In genomic region chr1:93206277-93206970, GRCm38 (mm10) we compare ENCODE assay signal across 15 mouse cellular contexts. TPM values are rescaled to one million over a fixed set of nuclear protein-coding genes. Genes with fewer than 3 reads are reported as not detected.
DNase-seq lines count a peak whose midpoint lies in the region; ATAC-seq and TF ChIP-seq lines count a peak whose summit lies in the region.
"Had no signal": no experiment of that assay in that cellular context is flagged by ENCODE, and none has a peak within 500 bp of the region (broad histone marks: within the 10 kb centered on the region; RNA-seq: fewer than 3 reads in every experiment).

No protein-coding gene starts in this region.

- no peaks in the 10 kb centered on the region for H3K27me3 ChIP-seq in intestine, postnatal 0 days (replicated peaks; ENCODE audit: control insufficient read depth, insufficient read depth, low read length)
- no peaks in the 10 kb centered on the region; the same call in 1 of the 2 replicates for H3K27me3 ChIP-seq in intestine, embryonic 15.5 days (replicated peaks)
- H3K27me3 ChIP-seq in midbrain, embryonic 10.5 days (ENCODE audit: low read depth, poor library complexity, severe bottlenecking) = no peaks in the 10 kb centered on the region; the same call in 1 of the 2 replicates
- no peaks in the 10 kb centered on the region for H3K27me3 ChIP-seq in midbrain, embryonic 13.5 days
- H3K27me3 ChIP-seq: embryonic facial prominence, embryonic 15.5 days had no signal

- no peak overlapping the region for H3K27ac ChIP-seq in intestine, postnatal 0 days (ENCODE audit: low read depth, low read length)
- H3K27ac ChIP-seq in intestine, embryonic 15.5 days = no peak overlapping the region
- H3K27ac ChIP-seq in midbrain, embryonic 10.5 days (replicated peaks) = peak overlapping the region; percentile 7; the same call in 1 of the 2 replicates
- H3K27ac ChIP-seq in midbrain, embryonic 13.5 days = no peak overlapping the region
- no peak overlapping the region for H3K27ac ChIP-seq in cortical plate, adult 2 months (ENCODE audit: insufficient read depth, low read length)
- H3K27ac ChIP-seq: embryonic facial prominence, embryonic 15.5 days had no signal

- no peak overlapping the region for H3K9ac ChIP-seq in intestine, postnatal 0 days (ENCODE audit: low read depth, low read length)
- no peak overlapping the region for H3K9ac ChIP-seq in intestine, embryonic 15.5 days
- H3K9ac ChIP-seq in midbrain, embryonic 13.5 days (replicated peaks) = no peak overlapping the region
- H3K9ac ChIP-seq: embryonic facial prominence, embryonic 15.5 days had no signal

- no peak for TF ChIP-seq POLR2A in cortical plate, adult 2 months (IDR thresholded peaks at IDR 0.05; ENCODE audit: extremely low read depth, insufficient read depth, low read length)

- TF ChIP-seq CTCF in intestine, postnatal 0 days (IDR thresholded peaks at IDR 0.05; ENCODE audit: low read depth) = peak; percentile 44
- TF ChIP-seq CTCF in cortical plate, adult 2 months (IDR thresholded peaks at IDR 0.05; ENCODE audit: extremely low read depth, insufficient read depth, low read length) = 0 out of 2 replicates have a peak, but pooled peaks have one; percentile 9

- 61% methylated on average over 12 of the region's 12 CpGs for WGBS in intestine, postnatal 0 days
- WGBS in intestine, embryonic 15.5 days = 57% methylated on average over 12 of the region's 12 CpGs
- WGBS in midbrain, embryonic 10.5 days = 66% methylated on average over 12 of the region's 12 CpGs
- 59% methylated on average over 12 of the region's 12 CpGs for WGBS in midbrain, embryonic 13.5 days

- no peak overlapping the region for H3K4me2 ChIP-seq in intestine, postnatal 0 days (replicated peaks; ENCODE audit: low read depth)
- no peak overlapping the region for H3K4me2 ChIP-seq in intestine, embryonic 15.5 days (replicated peaks)
- no peak overlapping the region for H3K4me2 ChIP-seq in midbrain, embryonic 13.5 days (replicated peaks)
- H3K4me2 ChIP-seq: embryonic facial prominence, embryonic 15.5 days had no signal

- no peak overlapping the region for H3K4me3 ChIP-seq in intestine, postnatal 0 days (ENCODE audit: low read depth, low read length)
- H3K4me3 ChIP-seq in intestine, embryonic 15.5 days (replicated peaks) = no peak overlapping the region
- H3K4me3 ChIP-seq in midbrain, embryonic 10.5 days = no peak overlapping the region
- H3K4me3 ChIP-seq in midbrain, embryonic 13.5 days (replicated peaks) = no peak overlapping the region
- H3K4me3 ChIP-seq in cortical plate, adult 2 months (ENCODE audit: insufficient read depth, low read length) = no peak overlapping the region
- H3K4me3 ChIP-seq: embryonic facial prominence, embryonic 15.5 days had no signal

- H3K4me1 ChIP-seq in intestine, postnatal 0 days (replicated peaks; ENCODE audit: control insufficient read depth, insufficient read depth, low read length) = peaks cover 6% of the 10 kb centered on the region; the same call in 1 of the 2 replicates
- H3K4me1 ChIP-seq in intestine, embryonic 15.5 days (replicated peaks) = peaks cover 22% of the 10 kb centered on the region
- peaks cover 19% of the 10 kb centered on the region for H3K4me1 ChIP-seq in midbrain, embryonic 10.5 days
- peaks cover 19% of the 10 kb centered on the region for H3K4me1 ChIP-seq in midbrain, embryonic 13.5 days (replicated peaks)
- H3K4me1 ChIP-seq in cortical plate, adult 2 months (ENCODE audit: control insufficient read depth, insufficient read depth, low read length) = no peaks in the 10 kb centered on the region

- no peaks in the 10 kb centered on the region for H3K36me3 ChIP-seq in intestine, postnatal 0 days (ENCODE audit: control insufficient read depth, insufficient read depth)
- no peaks in the 10 kb centered on the region for H3K36me3 ChIP-seq in intestine, embryonic 15.5 days
- H3K36me3 ChIP-seq in midbrain, embryonic 10.5 days = no peaks in the 10 kb centered on the region
- no peaks in the 10 kb centered on the region for H3K36me3 ChIP-seq in midbrain, embryonic 13.5 days
- H3K36me3 ChIP-seq: embryonic facial prominence, embryonic 15.5 days had no signal

- ATAC-seq in intestine, postnatal 0 days = no peak
- no peak for ATAC-seq in intestine, embryonic 15.5 days
- ATAC-seq in midbrain, embryonic 13.5 days = no peak

- no peak for DNase-seq in midbrain, embryonic 10.5 days (ENCODE audit: low spot score)
- no peak for DNase-seq in cerebellum, postnatal 25 days
- no peak for DNase-seq in ovary, postnatal 14 days (ENCODE audit: low spot score)
- DNase-seq: cerebellum, adult 18-20 months; heart, postnatal 10 days; kidney, postnatal 10 days; layer of hippocampus, postnatal 36 days; liver had no signal

- no peaks in the 10 kb centered on the region for H3K9me3 ChIP-seq in intestine, postnatal 0 days (ENCODE audit: control insufficient read depth)
- no peaks in the 10 kb centered on the region for H3K9me3 ChIP-seq in intestine, embryonic 15.5 days
- H3K9me3 ChIP-seq in midbrain, embryonic 10.5 days (replicated peaks) = no peaks in the 10 kb centered on the region
- H3K9me3 ChIP-seq in midbrain, embryonic 13.5 days = no peaks in the 10 kb centered on the region
- H3K9me3 ChIP-seq: embryonic facial prominence, embryonic 15.5 days had no signal

RNA-seq across cellular contexts. Expression of gene Sned1, which starts 29.2 kb away (rescaled TPM):
- polyA plus RNA-seq in intestine, postnatal 0 days (2015; fragmentation: Nextera tagmentation; extraction: Ambion mirVana) = 0.81 and 1.0 TPM in 2 replicates
- 2.8 and 4.4 TPM in 2 replicates for polyA plus RNA-seq in intestine, embryonic 15.5 days (2015; fragmentation: Nextera tagmentation; extraction: Ambion mirVana)
- polyA plus RNA-seq in midbrain, embryonic 10.5 days (2016; fragmentation: Nextera tagmentation; extraction: Ambion mirVana) = 1.2 and 3.1 TPM in 2 replicates
- 5.8 and 6.7 TPM in 2 replicates for polyA plus RNA-seq in midbrain, embryonic 13.5 days (2015; fragmentation: Nextera tagmentation; extraction: Ambion mirVana)
- polyA plus RNA-seq in cortical plate, adult 2 months (2012; rRNA removed) = 6.3 and 7.1 TPM in 2 replicates

RNA-seq across cellular contexts. Expression of gene Crocc2, which starts 37.9 kb away (rescaled TPM):
- polyA plus RNA-seq in intestine, postnatal 0 days (2015; fragmentation: Nextera tagmentation; extraction: Ambion mirVana) = 0.04 TPM in 1 of 2 replicates, not detected in the other
- 0.04 and 0.13 TPM in 2 replicates for polyA plus RNA-seq in intestine, embryonic 15.5 days (2015; fragmentation: Nextera tagmentation; extraction: Ambion mirVana)
- polyA plus RNA-seq in midbrain, embryonic 10.5 days (2016; fragmentation: Nextera tagmentation; extraction: Ambion mirVana) = 0.02 and 0.07 TPM in 2 replicates
- 0.12 and 0.24 TPM in 2 replicates for polyA plus RNA-seq in midbrain, embryonic 13.5 days (2015; fragmentation: Nextera tagmentation; extraction: Ambion mirVana)
- polyA plus RNA-seq in cortical plate, adult 2 months (2012; rRNA removed) = 0.15 and 0.29 TPM in 2 replicates
- polyA plus RNA-seq: small intestine, adult 2 months had no signal

RNA-seq across cellular contexts. Expression of gene 2310007B03Rik, which starts 45.7 kb away (rescaled TPM):
- 22.5 and 24.3 TPM in 2 replicates for polyA plus RNA-seq in intestine, postnatal 0 days (2015; fragmentation: Nextera tagmentation; extraction: Ambion mirVana)
- polyA plus RNA-seq in intestine, embryonic 15.5 days (2015; fragmentation: Nextera tagmentation; extraction: Ambion mirVana) = 8.7 and 10.4 TPM in 2 replicates
- 0.47 and 0.62 TPM in 2 replicates for polyA plus RNA-seq in midbrain, embryonic 10.5 days (2016; fragmentation: Nextera tagmentation; extraction: Ambion mirVana)
- not detected in 2 replicates for polyA plus RNA-seq in midbrain, embryonic 13.5 days (2015; fragmentation: Nextera tagmentation; extraction: Ambion mirVana)
- not detected in 2 replicates for polyA plus RNA-seq in cortical plate, adult 2 months (2012; rRNA removed)
- polyA plus RNA-seq: frontal cortex, adult 2 months had no signal
